Mouse (Mus musculus) heart, embryonic 14.5 days (tissue): ENCODE data around the gene Vars. TPM values are rescaled to one million over a fixed set of nuclear protein-coding genes. Genes with fewer than 3 reads are reported as not detected.
"Not testable (repeated sequence)": the region's sequence is repeated elsewhere in the genome, so short reads cannot be mapped to it uniquely, and the experiment has no call there.

Source experiments
- ATAC-seq: fragments of 200-750 bp; cut with Nextera tagmentation; 2 replicates; pipeline ENCODE4 v1.8.0; 2017; ENCODE audit warnings: low read depth, moderate TSS enrichment; ENCODE audit not compliant: insufficient number of reproducible peaks, insufficient read depth, low FRiP score
- H3K27ac ChIP-seq, 2 experiments: fragments of 200-500 bp in 1 of 2; fragments of 300-500 bp in 1 of 2; sonication (generic) in 1 of 2; replicated peaks in 1 of 2; 2 replicates each; pipeline ENCODE4 v1.5.1; 2012 to 2014; ENCODE audit warnings: low read depth in 2 of 2, low read length in 2 of 2, control low read depth in 1 of 2, mild to moderate bottlenecking in 1 of 2, mixed read lengths in 1 of 2; ENCODE audit not compliant: control insufficient read depth in 1 of 2, insufficient read depth in 1 of 2
- H3K27me3 ChIP-seq: fragments of 300-500 bp; sonication (generic); 2 replicates; pipeline ENCODE4 v1.6.1; 2014; ENCODE audit warnings: mild to moderate bottlenecking, low read length, control low read depth; ENCODE audit not compliant: control insufficient read depth, insufficient read depth
- H3K36me3 ChIP-seq: fragments of 300-500 bp; sonication (generic); 2 replicates; pipeline ENCODE4 v1.6.1; 2014; ENCODE audit warnings: mild to moderate bottlenecking, control low read depth, low read length, mixed read lengths; ENCODE audit not compliant: control insufficient read depth, insufficient read depth
- H3K4me1 ChIP-seq, 2 experiments: fragments of 200-500 bp in 1 of 2; fragments of 300-500 bp in 1 of 2; sonication (generic) in 1 of 2; 2 replicates each; pipeline ENCODE4 v1.6.1; 2012 to 2014; ENCODE audit warnings: low read length in 2 of 2, control low read depth in 1 of 2, mixed read lengths in 1 of 2; ENCODE audit not compliant: control insufficient read depth in 2 of 2, insufficient read depth in 2 of 2
- H3K4me2 ChIP-seq: fragments of 300-500 bp; sonication (generic); 2 replicates; pipeline ENCODE4 v1.6.1; 2014; ENCODE audit warnings: mild to moderate bottlenecking, low read length
- H3K4me3 ChIP-seq, 2 experiments: fragments of 200-500 bp in 1 of 2; fragments of 300-500 bp in 1 of 2; sonication (generic) in 1 of 2; 2 replicates each; pipeline ENCODE4 v1.5.1; 2012 to 2014; ENCODE audit warnings: low read length in 2 of 2, mild to moderate bottlenecking in 2 of 2, control low read depth in 1 of 2, low read depth in 1 of 2, moderate library complexity in 1 of 2; ENCODE audit not compliant: control insufficient read depth in 1 of 2, insufficient read depth in 1 of 2
- H3K9ac ChIP-seq: fragments of 300-500 bp; sonication (generic); 2 replicates; pipeline ENCODE4 v1.6.1; 2014; ENCODE audit warnings: mild to moderate bottlenecking, low read length
- H3K9me3 ChIP-seq: fragments of 300-500 bp; sonication (generic); 2 replicates; pipeline ENCODE4 v1.6.1; 2016; ENCODE audit warnings: low read length, control low read depth; ENCODE audit not compliant: control insufficient read depth
- WGBS: fragments of 180-500 bp; shearing (Covaris S2); extraction: QIAGEN DNeasy Blood & Tissue Kit; methylation state at CpG from one replicate; pipeline ENCODE4 v1.1.7; 2014; 5-methylcytosine and 5-hydroxymethylcytosine counted together
- polyA plus RNA-seq: library from polyadenylated mRNA; unstranded; fragments of >200 nt; fragmentation: Nextera tagmentation; extraction: Ambion mirVana; gene quantifications from 2 replicates; pipeline ENCODE4 v1.2.1, GENCODE M21; 2014

The Vars gene
- polyA plus RNA-seq, 1 experiment from 2014 or later, result 42.9 TPM

DNA sequence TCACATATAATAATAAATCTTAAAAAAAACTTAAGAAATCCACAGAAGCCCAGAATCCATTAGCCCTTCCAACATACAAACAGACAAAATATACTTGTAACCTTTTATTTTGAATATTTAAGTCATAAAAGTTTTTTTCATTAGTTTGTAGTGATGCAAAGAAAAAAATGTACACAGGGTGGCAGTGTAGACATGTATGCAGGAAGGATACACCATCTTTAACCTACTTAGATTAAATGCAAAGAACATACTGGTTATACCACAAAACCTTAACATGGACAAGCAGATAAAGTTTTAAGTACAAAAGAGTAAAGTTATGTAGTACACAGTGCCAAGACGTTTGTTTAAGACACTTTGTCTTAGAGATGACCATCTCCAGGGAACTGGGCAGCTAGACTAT, 44.4 kb upstream of the Vars start:
- H3K4me1 ChIP-seq, result peaks cover 0 to 11% of the 10 kb centered on the region in 2 experiments; a peak in 2 of 4 replicates
- H3K36me3 ChIP-seq, result peaks cover 1% of the 10 kb centered on the region; the same call in 1 of the 2 replicates
- H3K27ac ChIP-seq, result no peak overlapping the region
- H3K4me3 ChIP-seq, result no peak overlapping the region
- no peak overlapping the region for H3K4me2 ChIP-seq
- H3K27me3 ChIP-seq, result peaks cover 7% of the 10 kb centered on the region; the same call in 1 of the 2 replicates
- WGBS, result 28% methylated on average over 1 of the region's 1 CpGs
- no peak for ATAC-seq
- H3K9ac ChIP-seq, result no peak overlapping the region
- H3K9me3 ChIP-seq, result no peaks in the 10 kb centered on the region

DNA sequence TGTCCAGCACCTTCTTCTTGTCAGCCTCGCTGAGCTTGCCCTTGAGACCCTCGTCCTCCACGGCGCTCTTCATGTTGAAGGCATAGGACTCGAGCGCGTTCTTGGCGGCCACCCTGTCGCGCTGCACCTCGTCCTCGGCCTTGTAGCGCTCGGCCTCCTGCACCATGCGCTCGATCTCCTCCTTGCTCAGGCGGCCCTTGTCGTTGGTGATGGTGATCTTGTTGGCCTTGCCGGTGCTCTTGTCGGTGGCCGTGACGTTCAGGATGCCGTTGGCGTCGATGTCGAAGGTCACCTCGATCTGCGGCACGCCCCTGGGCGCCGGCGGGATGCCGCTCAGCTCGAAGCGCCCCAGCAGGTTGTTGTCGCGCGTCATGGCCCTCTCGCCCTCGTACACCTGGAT, 43.5 kb upstream of the Vars start:
- not testable (repeated sequence) for H3K4me3 ChIP-seq, ATAC-seq
- 17% methylated on average over 32 of the region's 40 CpGs for WGBS

DNA sequence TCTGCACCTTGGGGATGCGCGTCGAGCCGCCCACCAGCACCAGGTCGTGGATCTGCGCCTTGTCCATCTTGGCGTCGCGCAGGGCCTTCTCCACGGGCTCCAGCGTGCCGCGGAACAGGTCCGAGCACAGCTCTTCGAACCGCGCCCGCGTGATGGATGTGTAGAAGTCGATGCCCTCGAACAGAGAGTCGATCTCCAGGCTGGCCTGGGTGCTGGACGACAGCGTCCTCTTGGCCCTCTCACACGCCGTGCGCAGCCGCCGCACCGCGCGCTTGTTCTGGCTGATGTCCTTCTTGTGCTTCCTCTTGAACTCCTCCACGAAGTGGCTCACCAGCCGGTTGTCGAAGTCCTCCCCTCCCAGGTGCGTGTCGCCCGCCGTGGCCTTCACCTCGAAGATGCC, 42.8 kb upstream of the Vars start:
- H3K9me3 ChIP-seq, ATAC-seq, H3K4me1 ChIP-seq, H3K4me2 ChIP-seq, H3K36me3 ChIP-seq, H3K27ac ChIP-seq, H3K27me3 ChIP-seq, H3K4me3 ChIP-seq, H3K9ac ChIP-seq: not testable (repeated sequence)
- 12% methylated on average over 23 of the region's 40 CpGs for WGBS

More for the DNA sequence above, 43.5 kb upstream of the Vars start:
- not testable (repeated sequence) for H3K9me3 ChIP-seq, H3K36me3 ChIP-seq, H3K27me3 ChIP-seq, H3K9ac ChIP-seq, H3K27ac ChIP-seq, H3K4me1 ChIP-seq, H3K4me2 ChIP-seq

DNA sequence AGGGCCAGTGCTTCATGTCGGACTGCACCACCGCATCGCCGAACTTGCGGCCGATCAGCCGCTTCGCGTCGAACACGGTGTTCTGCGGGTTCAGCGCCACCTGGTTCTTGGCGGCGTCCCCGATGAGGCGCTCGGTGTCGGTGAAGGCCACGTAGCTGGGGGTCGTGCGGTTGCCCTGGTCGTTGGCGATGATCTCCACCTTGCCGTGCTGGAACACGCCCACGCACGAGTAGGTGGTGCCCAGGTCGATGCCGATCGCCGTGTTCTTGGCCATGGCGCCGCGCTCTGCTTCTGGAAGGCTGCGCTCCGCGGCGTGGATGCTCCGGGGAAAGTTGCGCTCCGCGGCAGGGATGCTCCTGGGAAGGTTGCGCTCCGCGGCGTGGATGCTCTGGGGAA, 42.1 kb upstream of the Vars start:
- WGBS, result 0% methylated on average over 18 of the region's 47 CpGs
- not testable (repeated sequence) for ATAC-seq, H3K27me3 ChIP-seq

DNA sequence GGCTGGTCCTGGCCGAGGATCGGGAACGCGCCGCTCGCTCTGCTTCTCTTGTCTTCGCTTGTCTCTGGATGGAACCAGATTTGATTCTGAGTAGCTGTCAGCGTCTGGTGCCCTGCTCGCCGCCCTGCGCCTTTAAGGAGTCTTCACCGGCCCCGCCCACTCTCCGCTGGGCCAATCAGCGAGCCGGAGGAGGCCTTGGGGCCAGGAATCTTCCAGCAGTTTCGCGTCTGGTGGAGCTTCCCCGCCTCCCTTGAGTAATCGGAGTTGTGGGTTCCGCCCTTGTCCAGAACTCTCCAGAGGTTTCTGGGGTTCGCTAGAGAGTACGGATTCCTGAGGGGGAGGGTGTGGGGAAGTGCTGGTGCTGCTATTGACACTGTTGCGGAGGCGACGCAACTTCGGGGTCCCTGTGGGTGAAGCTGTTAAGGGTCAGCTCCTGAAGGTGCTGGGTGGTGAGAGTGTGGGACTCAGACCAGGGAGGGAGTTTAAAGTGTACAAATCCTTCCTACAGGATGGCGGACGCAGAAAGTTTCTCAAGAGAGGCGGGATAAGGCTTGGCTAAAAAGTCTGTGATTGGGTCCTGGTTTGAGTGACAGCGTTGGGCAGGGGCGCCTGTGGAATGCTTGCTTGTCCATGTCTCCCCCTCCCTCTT, 41.5 kb upstream of the Vars start, which contains the start of gene Hspa1b:
Gene Hspa1b, minus strand, starts transcription at position 109 of the 649 bp plus-strand sequence.
- H3K9ac ChIP-seq, result peak within 1 kb of the TSS; percentile 77
- H3K4me1 ChIP-seq, H3K36me3 ChIP-seq, H3K27me3 ChIP-seq, H3K9me3 ChIP-seq: not testable (repeated sequence)
- peak within 1 kb of the TSS; percentile 95 to 99 for H3K27ac ChIP-seq
- WGBS, result under 1% methylated on average over 27 of the region's 32 CpGs
- peak within 1 kb of the TSS; percentile 58 to 86 for H3K4me3 ChIP-seq
- peak within 1 kb of the TSS; percentile 86 for H3K4me2 ChIP-seq
- ATAC-seq, result peak; percentile 91

More for the DNA sequence above, 42.1 kb upstream of the Vars start:
- H3K36me3 ChIP-seq, H3K9me3 ChIP-seq, H3K4me1 ChIP-seq, H3K27ac ChIP-seq, H3K9ac ChIP-seq: not testable (repeated sequence)
- H3K4me2 ChIP-seq, result peak overlapping the region; percentile 86
- H3K4me3 ChIP-seq, result peak overlapping the region; percentile 51 to 58; a peak in 3 of 4 replicates

DNA sequence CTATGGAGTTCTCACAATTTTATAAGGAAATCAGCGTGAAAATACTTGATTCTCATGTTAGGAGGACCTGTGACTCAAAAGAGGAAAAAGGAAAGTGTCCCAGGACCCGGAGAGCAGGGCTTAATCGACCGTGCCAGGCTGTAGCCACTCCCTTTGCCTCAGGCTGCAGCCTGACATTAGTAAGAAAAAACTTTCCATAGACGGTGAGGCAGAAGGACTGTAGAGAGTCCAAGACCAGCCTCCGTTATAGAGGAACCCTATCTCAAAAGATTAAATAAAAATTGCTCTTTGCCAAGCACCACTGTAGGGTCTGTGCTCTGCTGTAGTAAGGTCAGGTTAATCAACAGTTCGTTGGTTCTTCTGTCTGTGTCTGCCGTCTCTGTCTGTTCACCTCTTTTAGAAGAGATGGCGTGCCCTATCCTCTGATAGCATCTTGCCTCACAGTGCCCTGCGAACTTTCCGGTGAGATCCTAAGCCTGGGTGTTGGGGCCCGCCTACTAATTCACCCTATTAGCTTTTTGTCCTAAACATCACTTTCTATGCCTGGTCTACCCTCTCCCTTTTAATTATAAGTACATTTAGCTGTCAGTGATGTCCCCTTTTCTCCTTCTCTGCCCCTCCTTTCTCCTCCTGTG, 40.8 kb upstream of the Vars start:
- WGBS, result 10% methylated on average over 12 of the region's 12 CpGs
- 0 out of 2 replicates have a peak, but pooled peaks have one; percentile 3 for ATAC-seq
- H3K4me2 ChIP-seq, result peak overlapping the region; percentile 86
- H3K36me3 ChIP-seq, result no peaks in the 10 kb centered on the region
- peak overlapping the region; percentile 77 for H3K9ac ChIP-seq
- H3K27ac ChIP-seq, result peak overlapping the region; percentile 95 to 99
- peaks cover 0 to 8% of the 10 kb centered on the region in 2 experiments; a peak in 2 of 4 replicates for H3K4me1 ChIP-seq
- peak overlapping the region; percentile 58 to 86 for H3K4me3 ChIP-seq
- peaks cover 7% of the 10 kb centered on the region; the same call in 1 of the 2 replicates for H3K27me3 ChIP-seq
- H3K9me3 ChIP-seq, result no peaks in the 10 kb centered on the region

DNA sequence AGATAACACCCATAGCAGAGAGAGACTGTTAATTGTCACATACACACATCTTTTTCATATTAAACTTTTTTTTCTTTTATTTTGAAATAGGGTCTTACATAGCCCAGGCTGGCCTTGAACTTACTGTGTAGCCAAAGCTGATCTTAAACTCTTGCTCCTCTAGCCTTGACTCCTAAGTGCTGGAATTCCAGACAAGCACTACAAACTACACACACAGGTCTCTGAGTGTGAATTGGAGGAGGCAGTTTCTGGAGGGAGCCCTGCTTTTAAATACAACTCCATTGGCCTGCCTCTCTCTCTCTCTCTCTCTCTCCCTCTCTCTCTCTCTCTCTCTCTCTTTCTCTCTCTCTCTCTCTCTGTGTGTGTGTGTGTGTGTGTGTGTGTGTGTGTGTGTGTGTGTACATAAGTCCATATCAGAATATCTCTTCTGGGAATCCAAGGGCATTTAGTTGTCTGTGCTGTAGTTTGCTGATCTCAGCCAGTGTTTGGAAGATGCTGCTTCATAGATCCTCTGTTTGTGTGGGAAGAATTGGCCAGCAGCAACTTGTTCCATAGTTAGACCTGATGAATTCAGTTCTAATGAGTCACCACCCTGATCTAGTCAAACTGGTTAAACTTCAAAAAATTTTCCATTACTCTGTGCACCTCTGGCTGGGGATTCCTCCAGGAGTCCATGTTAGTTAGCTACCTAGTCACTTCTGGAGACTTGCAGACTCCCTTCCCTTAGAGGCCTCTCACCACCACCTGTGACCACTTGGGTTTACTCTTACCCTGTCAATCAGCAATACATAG, 39.9 kb upstream of the Vars start:
- no peak for ATAC-seq
- H3K4me1 ChIP-seq, result peaks cover 0 to 8% of the 10 kb centered on the region in 2 experiments; a peak in 3 of 4 replicates
- no peaks in the 10 kb centered on the region for H3K36me3 ChIP-seq
- no peak overlapping the region for H3K4me2 ChIP-seq
- H3K9me3 ChIP-seq, result no peaks in the 10 kb centered on the region
- H3K27ac ChIP-seq, result no peak overlapping the region
- H3K9ac ChIP-seq, result no peak overlapping the region
- no peak overlapping the region for H3K4me3 ChIP-seq
- peaks cover 7% of the 10 kb centered on the region; the same call in 1 of the 2 replicates for H3K27me3 ChIP-seq
